Mouse (Mus musculus) erythroblast, adult 5-6 weeks (primary cell): ENCODE results near the gene Gid4. TPM values are rescaled to one million over a fixed set of nuclear protein-coding genes. Genes with fewer than 3 reads are reported as not detected.

Experiments
- ATAC-seq: replicated peaks from 2 replicates; pipeline ENCODE4 v1.8.0; 2016; ENCODE audit warnings: moderate number of reproducible peaks, mild to moderate bottlenecking, moderate TSS enrichment, inconsistent platforms; ENCODE audit not compliant: poor library complexity, low FRiP score, severe bottlenecking
- total RNA-seq, 2 experiments: library from RNA; stranded (forward) in 1 of 2; stranded (reverse) in 1 of 2; fragments of 150-400 nt in 1 of 2; fragments of 200-764, 138-1000 nt in 1 of 2; gene quantifications; 2 replicates each; pipeline versions ENCODE4 v1.2.3 to v1.2.4; 2015 to 2017; ENCODE audit warnings: low replicate concordance in 2 of 2

Gid4 gene
- total RNA-seq (2015; ENCODE audit: low replicate concordance) (3.7 and 7.7 TPM in 2 replicates), total RNA-seq (2017; ENCODE audit: low replicate concordance) (6.7 and 7.3 TPM in 2 replicates)

GRCm38 (mm10) chr11:60416963-60417716 is at the start of gene Gid4:
TSS of gene Gid4 (plus strand) at chr11:60417145.
- peak; percentile 92 for ATAC-seq

GRCm38 (mm10) chr11:60367256-60367655 is 49.7 kb upstream of the Gid4 start:
- no peak for ATAC-seq

DNA sequence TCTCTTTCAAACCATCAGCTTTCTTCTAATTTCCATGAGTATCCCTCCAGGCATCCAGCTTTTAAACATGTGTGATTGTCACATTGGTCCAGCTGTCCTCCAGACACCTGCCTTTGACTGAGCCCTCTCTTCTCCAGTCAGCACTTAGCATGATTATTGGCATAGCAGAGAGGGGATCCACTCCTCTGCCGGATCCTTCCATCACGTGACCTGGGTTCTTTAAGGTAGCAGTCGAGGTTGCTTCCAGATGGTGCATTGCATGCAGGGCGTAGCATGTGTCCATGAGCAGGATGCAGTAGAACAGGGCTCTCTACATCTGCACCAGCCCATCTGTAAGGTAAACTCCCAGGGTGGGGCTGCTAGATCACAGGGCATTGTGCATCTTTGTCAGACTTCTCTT is 48.0 kb upstream of the Gid4 start:
- ATAC-seq: no peak

GRCm38 (mm10) chr11:60369448-60369847 is 47.5 kb upstream of the Gid4 start:
- ATAC-seq: no peak

GRCm38 (mm10) chr11:60370431-60370830 is 46.5 kb upstream of the Gid4 start:
- ATAC-seq: no peak

GRCm38 (mm10) chr11:60374481-60374880 is 42.5 kb upstream of the Gid4 start:
- ATAC-seq: no peak

- no peak for ATAC-seq
Measured at GRCm38 (mm10) chr11:60383518-60383917, 33.4 kb upstream of the Gid4 start.

GRCm38 (mm10) chr11:60384762-60385421 is 32.1 kb upstream of the Gid4 start:
- ATAC-seq: no peak

- no peak for ATAC-seq
Measured at GRCm38 (mm10) chr11:60385946-60386345, 31.0 kb upstream of the Gid4 start.

GRCm38 (mm10) chr11:60387944-60388343 is 29.0 kb upstream of the Gid4 start:
- ATAC-seq: no peak

- no peak for ATAC-seq
Measured at GRCm38 (mm10) chr11:60391346-60391745, 25.6 kb upstream of the Gid4 start.

- ATAC-seq: no peak
Measured at GRCm38 (mm10) chr11:60396546-60396945, 20.4 kb upstream of the Gid4 start.

DNA sequence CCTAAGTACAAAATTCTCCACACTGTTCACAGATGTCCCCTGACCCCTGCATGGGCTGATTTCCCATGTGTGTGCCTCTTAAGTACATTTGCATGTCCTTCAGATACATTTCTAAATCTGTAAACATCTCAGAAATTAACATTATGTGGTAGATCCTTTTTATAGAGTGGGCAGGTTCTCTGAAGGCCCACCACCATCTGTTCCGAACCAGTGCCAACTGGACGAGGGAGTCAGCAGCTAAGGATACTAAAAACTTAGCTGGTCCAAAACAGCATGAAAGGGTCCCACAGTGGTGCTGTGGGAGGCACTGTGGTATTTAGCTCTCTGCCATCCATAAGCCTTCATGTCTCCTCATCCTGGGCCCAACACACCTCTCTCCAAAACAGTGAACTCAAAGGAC is 19.8 kb upstream of the Gid4 start:
- ATAC-seq: no peak

GRCm38 (mm10) chr11:60406606-60407005 is 10.3 kb upstream of the Gid4 start:
- ATAC-seq: no peak

GRCm38 (mm10) chr11:60412173-60412572 is 4.8 kb upstream of the Gid4 start:
- ATAC-seq: no peak

- no peak for ATAC-seq
Measured at GRCm38 (mm10) chr11:60412921-60413320, 4.0 kb upstream of the Gid4 start.

DNA sequence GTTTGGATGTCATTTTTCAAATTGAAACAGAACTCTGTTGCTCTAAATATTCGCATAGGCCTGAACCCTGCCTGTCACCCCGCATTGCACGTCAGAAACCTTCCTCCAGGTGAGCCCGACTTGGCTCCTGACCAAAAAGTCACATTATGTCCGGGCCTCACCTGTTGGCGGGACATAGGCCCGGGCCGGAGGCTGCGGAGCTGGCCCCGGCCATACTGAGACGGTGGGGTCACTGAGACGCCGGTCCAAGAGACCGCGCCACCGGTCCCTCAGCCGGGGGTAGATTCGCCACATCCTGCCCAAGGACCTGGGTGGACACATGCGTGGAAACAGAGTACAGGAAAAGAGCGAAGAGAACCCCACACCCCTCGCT is 369 bp upstream of the Gid4 start:
- ATAC-seq: peak; percentile 44

- peak; percentile 13; the same call in 1 of the 2 replicates for ATAC-seq
Measured at GRCm38 (mm10) chr11:60417717-60418472, 950 bp downstream of the Gid4 start, which contains the start of gene Atpaf2. TSS of gene Atpaf2 (minus strand) at chr11:60418457.

DNA sequence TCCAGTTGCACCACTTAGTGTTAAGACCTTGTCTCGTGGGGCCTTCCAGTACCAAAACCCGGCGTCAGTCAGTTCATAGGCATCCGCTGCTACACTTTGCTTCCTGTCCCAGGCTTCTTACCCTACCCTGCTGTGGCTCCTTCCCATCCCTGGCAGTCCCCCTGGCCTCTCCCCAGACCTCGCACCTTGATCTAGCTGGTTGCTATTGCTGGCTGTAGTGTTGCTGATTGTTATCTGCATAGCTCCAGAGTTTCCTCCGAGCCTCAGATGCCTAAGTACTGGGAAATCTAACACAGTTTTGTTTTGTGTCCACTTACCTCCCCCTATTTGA is 1.5 kb downstream of the Gid4 start:
- ATAC-seq: 0 out of 2 replicates have a peak, but pooled peaks have one; percentile 17

GRCm38 (mm10) chr11:60422046-60422668 is 5.2 kb downstream of the Gid4 start:
- no peak for ATAC-seq
